Mouse (Mus musculus) neural tube, embryonic 11.5 days (tissue): ENCODE measurements at regions not wholly inside any gene's neighbourhood (a gene's known extent, or its start where the extent isn't known, plus 50 kb on each side); places are given as distances from the start of the nearest gene placed in this dataset.

Experiments used
- ATAC-seq: fragments of 200-750 bp; cut with Nextera tagmentation; 2 replicates; pipeline ENCODE4 v1.8.0; 2017; ENCODE audit warnings: moderate number of reproducible peaks, mild to moderate bottlenecking, moderate TSS enrichment, moderate library complexity; ENCODE audit not compliant: insufficient read depth, low FRiP score, low TSS enrichment
- DNase-seq: peaks from one replicate; pipeline ENCODE4 v3.0.0-alpha.2; 2015; ENCODE audit warnings: low spot score
- H3K27ac ChIP-seq: fragments of 300-500 bp; sonication (generic); 2 replicates; pipeline ENCODE4 v1.5.1; 2014; ENCODE audit warnings: low read depth, mild to moderate bottlenecking, low read length
- H3K27me3 ChIP-seq: fragments of 300-500 bp; sonication (generic); 2 replicates; pipeline ENCODE4 v1.6.1; 2014; ENCODE audit warnings: mild to moderate bottlenecking, low read length, mixed read lengths; ENCODE audit not compliant: control insufficient read depth, insufficient read depth
- H3K36me3 ChIP-seq: fragments of 300-500 bp; sonication (generic); 2 replicates; pipeline ENCODE4 v1.6.1; 2014; ENCODE audit warnings: mild to moderate bottlenecking, low read length, moderate library complexity, mixed read lengths; ENCODE audit not compliant: control insufficient read depth, insufficient read depth
- H3K4me1 ChIP-seq: fragments of 300-500 bp; sonication (generic); 2 replicates; pipeline ENCODE4 v1.6.1; 2014; ENCODE audit warnings: low read length, mixed read lengths; ENCODE audit not compliant: control insufficient read depth, insufficient read depth
- H3K4me2 ChIP-seq: fragments of 300-500 bp; sonication (generic); 2 replicates; pipeline ENCODE4 v1.6.1; 2014; ENCODE audit warnings: low read depth, mild to moderate bottlenecking, moderate library complexity
- H3K4me3 ChIP-seq: fragments of 300-500 bp; sonication (generic); 2 replicates; pipeline ENCODE4 v1.5.1; 2014; ENCODE audit warnings: low read depth, low read length
- H3K9ac ChIP-seq: fragments of 300-500 bp; sonication (generic); 2 replicates; pipeline ENCODE4 v1.6.1; 2014; ENCODE audit warnings: mild to moderate bottlenecking, low read length
- H3K9me3 ChIP-seq: fragments of 300-500 bp; sonication (generic); 2 replicates; pipeline ENCODE4 v1.6.1; 2016; ENCODE audit warnings: low read length; ENCODE audit not compliant: control insufficient read depth
- WGBS: fragments of 180-500 bp; shearing (Covaris S2); extraction: QIAGEN DNeasy Blood & Tissue Kit; methylation state at CpG from one replicate; pipeline ENCODE4 v1.1.7; 2014; 5-methylcytosine and 5-hydroxymethylcytosine counted together

DNA sequence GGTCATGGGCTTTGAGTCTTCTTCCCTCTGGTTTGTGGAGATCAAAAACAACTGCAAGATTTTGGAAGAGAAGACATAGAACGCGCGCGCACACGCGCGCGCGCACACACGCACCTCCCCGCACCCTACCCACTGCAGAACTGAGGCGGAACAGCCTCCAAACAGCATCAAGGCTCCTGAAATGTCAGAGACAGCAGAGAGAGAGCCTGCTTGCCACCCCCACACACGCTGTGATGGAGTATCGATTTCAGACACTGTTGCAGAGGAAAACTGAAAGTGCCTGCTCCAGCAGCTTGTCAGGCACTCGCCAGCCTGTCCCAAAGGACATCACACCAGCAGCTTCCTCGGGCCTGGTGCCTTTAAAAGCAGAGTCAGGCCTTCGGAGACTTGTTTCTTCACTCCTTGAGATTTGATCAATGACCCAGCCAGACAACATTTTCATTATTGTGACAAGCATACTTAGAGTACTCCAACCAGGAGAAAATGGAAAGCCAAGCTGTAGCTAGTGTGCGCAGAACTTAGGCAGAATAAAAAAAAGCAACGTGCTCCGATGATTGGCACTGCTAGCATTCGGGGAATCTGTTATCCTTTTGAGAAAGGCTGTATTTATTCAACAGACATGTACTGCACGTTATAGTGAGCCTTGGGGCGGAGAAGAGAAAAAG lies 342.9 kb upstream of the Rgma start:
- no peaks in the 10 kb centered on the region for H3K36me3 ChIP-seq
- peaks cover 2% of the 10 kb centered on the region; the same call in 1 of the 2 replicates for H3K4me1 ChIP-seq
- WGBS: 76% methylated on average over 23 of the region's 23 CpGs
- H3K9ac ChIP-seq: no peak overlapping the region
- H3K9me3 ChIP-seq: no peaks in the 10 kb centered on the region
- ATAC-seq (no peak), DNase-seq (peak; percentile 36)
- H3K4me3 ChIP-seq: no peak overlapping the region
- no peak overlapping the region for H3K27ac ChIP-seq
- no peak overlapping the region for H3K4me2 ChIP-seq
- no peaks in the 10 kb centered on the region for H3K27me3 ChIP-seq

DNA sequence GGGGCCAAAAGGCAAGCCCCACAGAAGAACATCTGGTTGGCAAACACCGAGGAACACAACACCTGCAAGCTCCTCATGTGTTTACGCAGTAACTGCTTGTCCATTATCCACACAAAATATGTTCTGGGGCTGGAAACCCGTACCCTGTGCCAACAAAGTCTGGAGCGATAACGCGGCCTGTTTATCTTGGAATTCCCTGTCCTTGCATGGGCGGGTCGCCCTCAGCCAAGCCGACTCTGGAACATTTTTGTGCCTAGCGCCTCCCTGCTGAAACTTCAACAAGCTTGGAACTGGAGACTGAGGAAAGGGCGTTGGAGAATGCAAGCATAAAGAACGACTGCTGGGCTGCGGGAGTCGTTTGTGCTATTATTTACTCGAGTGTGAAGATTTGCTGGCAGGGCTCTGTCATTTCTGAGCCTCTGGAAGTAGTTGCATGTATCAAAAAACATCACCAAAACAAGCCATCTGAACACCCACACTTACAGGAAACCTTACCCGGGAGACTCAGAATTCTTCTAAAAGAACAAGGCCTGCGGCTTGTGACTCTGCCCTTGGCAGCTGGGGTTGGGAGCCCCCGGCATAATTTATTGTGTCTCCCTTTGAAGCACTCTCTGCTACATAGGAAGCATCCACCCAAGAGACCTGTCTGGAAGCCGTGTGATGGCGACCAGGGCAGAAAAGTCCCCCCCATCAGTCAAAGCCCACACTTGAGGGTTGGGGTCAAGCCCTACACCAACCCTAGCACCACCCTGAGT lies 338.3 kb upstream of the Rgma start:
- Histone ChIP-seq H3K27me3 (no peaks in the 10 kb centered on the region), H3K9me3 (no peaks in the 10 kb centered on the region), H3K4me1 (peaks cover 2% of the 10 kb centered on the region; the same call in 1 of the 2 replicates), H3K4me3 (no peak overlapping the region), H3K9ac (no peak overlapping the region), H3K36me3 (no peaks in the 10 kb centered on the region), H3K27ac (no peak overlapping the region), H3K4me2 (no peak overlapping the region)
- DNase-seq (no peak), ATAC-seq (no peak)
- WGBS: 65% methylated on average over 20 of the region's 20 CpGs

DNA sequence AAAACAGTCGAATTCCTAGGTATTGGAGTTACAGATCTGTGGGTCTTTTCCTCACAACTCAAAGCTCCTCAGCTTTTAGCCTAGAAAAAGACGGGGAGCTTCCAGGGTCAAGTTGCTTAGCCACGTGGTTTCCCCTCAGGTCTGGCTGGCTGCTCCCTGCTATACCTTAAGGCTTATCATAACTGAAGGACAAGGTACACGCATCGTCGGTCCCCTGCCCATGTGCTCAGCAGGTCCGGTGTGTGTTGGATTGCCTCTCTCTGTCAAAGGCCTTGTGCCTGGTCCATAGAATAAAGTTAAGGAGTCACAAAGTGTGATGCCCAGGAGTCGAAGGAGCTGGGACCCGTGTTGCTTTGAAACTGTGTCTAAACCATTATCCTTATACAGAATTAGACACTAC lies 337.7 kb upstream of the Rgma start:
- Histone ChIP-seq H3K4me2 (no peak overlapping the region), H3K27me3 (no peaks in the 10 kb centered on the region), H3K9ac (no peak overlapping the region), H3K9me3 (no peaks in the 10 kb centered on the region), H3K4me3 (no peak overlapping the region), H3K27ac (no peak overlapping the region), H3K4me1 (no peaks in the 10 kb centered on the region), H3K36me3 (no peaks in the 10 kb centered on the region)
- WGBS: 94% methylated on average over 9 of the region's 9 CpGs
- DNase-seq (no peak), ATAC-seq (no peak)

DNA sequence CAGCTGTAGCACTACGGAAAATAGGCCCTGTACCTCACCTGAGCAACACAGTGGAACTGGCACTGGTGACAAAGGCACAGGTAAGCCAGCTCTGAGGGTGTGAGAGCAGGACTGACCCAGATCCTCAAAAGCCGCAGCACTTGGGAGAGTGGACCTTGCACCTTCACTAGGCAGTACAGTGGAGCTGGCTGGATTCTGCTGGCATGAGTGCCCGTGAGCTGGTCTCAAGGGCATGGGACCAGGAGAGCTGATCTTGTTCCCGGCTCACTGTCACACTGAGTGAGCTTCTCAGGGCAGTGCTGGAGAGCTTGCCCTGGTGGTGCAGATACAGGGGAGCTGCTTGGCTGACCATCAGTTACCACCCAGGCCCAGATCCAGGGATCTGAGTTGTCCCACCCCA lies 335.4 kb upstream of the Rgma start:
- 90% methylated on average over 4 of the region's 4 CpGs for WGBS
- Histone ChIP-seq H3K4me3 (no peak overlapping the region), H3K27me3 (no peaks in the 10 kb centered on the region), H3K4me2 (no peak overlapping the region), H3K9me3 (no peaks in the 10 kb centered on the region), H3K9ac (no peak overlapping the region), H3K27ac (no peak overlapping the region), H3K4me1 (no peaks in the 10 kb centered on the region), H3K36me3 (no peaks in the 10 kb centered on the region)
- ATAC-seq (no peak), DNase-seq (no peak)

DNA sequence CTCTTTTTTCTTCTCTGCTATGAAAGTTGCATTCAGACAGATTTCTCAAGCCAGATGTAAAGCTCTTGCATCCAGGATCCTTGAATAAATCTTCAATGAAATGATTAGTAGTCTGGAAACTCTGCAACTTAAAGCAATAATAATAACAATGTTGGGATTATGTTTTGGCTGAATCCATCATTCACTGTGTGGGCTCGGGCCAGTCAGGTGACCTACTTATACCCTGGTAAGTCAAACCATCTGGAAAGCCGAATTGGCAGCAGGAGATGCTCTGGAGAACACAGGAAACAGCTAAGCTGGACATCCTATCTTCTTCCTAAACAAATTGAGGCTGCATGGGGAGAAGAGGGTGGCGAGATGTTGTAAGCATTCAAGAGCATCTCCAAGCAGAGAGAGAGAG lies 331.0 kb upstream of the Rgma start:
- Histone ChIP-seq H3K4me1 (no peaks in the 10 kb centered on the region), H3K4me2 (no peak overlapping the region), H3K9me3 (no peaks in the 10 kb centered on the region), H3K27ac (no peak overlapping the region), H3K27me3 (no peaks in the 10 kb centered on the region), H3K4me3 (no peak overlapping the region), H3K9ac (no peak overlapping the region), H3K36me3 (no peaks in the 10 kb centered on the region)
- no peak for ATAC-seq
- DNase-seq: no peak
- 73% methylated on average over 3 of the region's 3 CpGs for WGBS

DNA sequence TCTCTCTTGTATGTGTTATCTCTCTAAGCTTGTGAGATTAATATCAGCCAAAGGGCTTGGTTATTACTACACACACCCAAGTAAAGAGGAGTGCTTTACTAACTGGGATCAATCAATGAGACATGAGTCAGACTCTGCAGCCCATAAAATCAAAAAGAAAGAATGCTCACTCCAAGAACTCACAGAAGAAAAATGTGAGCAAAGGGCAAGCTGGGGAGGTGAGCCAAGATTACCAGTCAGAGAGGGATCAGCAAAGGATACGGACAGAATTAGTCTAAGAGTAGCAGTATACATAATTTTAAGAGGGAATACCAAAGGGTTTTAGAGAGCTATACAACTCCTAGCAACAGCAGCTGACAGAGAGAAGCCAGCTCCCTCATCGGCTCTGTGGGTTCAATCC lies 319.4 kb upstream of the Rgma start:
- Histone ChIP-seq H3K36me3 (no peaks in the 10 kb centered on the region), H3K4me3 (no peak overlapping the region), H3K4me2 (no peak overlapping the region), H3K27ac (no peak overlapping the region), H3K4me1 (no peaks in the 10 kb centered on the region), H3K27me3 (no peaks in the 10 kb centered on the region), H3K9ac (no peak overlapping the region), H3K9me3 (no peaks in the 10 kb centered on the region)
- no peak for ATAC-seq
- 88% methylated on average over 2 of the region's 2 CpGs for WGBS
- no peak for DNase-seq

DNA sequence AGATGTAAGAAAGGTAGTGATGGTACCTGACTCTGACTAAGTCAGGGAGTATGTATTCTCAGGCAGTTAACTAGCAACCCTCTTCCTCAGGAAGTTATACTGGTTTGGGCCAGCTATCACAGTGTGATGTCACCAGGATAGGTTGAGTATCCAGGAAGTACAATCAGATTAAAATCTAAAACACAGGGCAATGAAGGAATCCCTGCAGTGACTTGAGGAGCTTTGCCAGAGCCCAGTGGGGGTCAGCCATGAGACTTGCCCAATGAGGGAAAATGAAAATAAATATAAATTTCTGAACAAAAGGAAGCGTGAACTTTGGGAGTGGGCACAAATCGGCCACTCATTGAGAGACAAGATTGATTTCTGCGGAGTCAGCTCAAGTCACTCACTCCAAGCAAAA lies 311.8 kb upstream of the Rgma start:
- no peak overlapping the region for H3K4me3 ChIP-seq
- H3K36me3 ChIP-seq: no peaks in the 10 kb centered on the region
- ATAC-seq: no peak
- H3K9ac ChIP-seq: no peak overlapping the region
- no peaks in the 10 kb centered on the region for H3K4me1 ChIP-seq
- no peaks in the 10 kb centered on the region for H3K27me3 ChIP-seq
- 87% methylated on average over 3 of the region's 3 CpGs for WGBS
- H3K9me3 ChIP-seq: no peaks in the 10 kb centered on the region
- no peak overlapping the region for H3K4me2 ChIP-seq
- DNase-seq: no peak
- no peak overlapping the region for H3K27ac ChIP-seq

DNA sequence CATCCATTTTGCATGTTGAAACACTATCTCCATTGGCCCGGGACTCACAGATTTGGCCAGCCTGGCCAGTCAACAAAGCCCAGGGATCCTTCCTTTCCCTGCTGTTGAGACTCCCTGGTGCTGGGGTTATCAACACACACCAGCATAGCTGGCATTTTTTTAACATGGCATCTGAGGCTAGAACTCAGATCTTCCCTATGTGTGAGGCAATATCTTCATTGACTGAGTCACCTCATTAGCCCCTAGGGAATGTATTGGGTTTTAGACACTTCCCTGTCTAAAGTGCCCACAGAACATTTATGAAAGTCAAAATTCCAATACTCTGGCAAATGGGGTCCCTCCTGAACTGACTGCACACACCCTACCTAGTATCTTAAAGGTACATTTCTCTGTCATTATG lies 306.8 kb upstream of the Rgma start:
- Histone ChIP-seq H3K36me3 (no peaks in the 10 kb centered on the region), H3K9me3 (no peaks in the 10 kb centered on the region), H3K4me3 (no peak overlapping the region), H3K9ac (no peak overlapping the region), H3K27ac (no peak overlapping the region), H3K4me1 (no peaks in the 10 kb centered on the region), H3K27me3 (no peaks in the 10 kb centered on the region), H3K4me2 (no peak overlapping the region)
- 100% methylated on average over 1 of the region's 1 CpGs for WGBS
- no peak for DNase-seq
- no peak for ATAC-seq

DNA sequence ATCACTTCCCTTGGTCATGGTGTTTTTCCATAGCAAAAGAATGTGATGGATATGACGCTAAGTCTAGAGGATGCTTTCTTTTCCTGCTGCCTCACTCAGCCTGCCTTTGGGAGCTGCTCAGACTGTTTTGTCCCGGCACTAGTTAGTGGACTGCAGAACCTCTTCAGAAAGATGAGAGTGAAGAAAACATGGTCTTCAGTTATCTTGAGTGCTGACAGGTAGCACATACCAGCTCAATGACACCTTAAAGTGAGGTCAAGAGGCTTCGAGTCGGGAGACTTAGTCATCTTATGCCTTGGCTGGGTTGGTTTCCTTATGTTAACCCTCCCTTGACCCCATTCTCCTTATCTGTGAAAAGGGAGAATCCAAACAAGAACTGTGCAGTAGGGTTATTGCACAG lies 306.0 kb upstream of the Rgma start:
- H3K36me3 ChIP-seq: no peaks in the 10 kb centered on the region
- no peak overlapping the region for H3K9ac ChIP-seq
- H3K27me3 ChIP-seq: no peaks in the 10 kb centered on the region
- no peak overlapping the region for H3K27ac ChIP-seq
- H3K9me3 ChIP-seq: no peaks in the 10 kb centered on the region
- H3K4me1 ChIP-seq: no peaks in the 10 kb centered on the region
- no peak for ATAC-seq
- H3K4me3 ChIP-seq: no peak overlapping the region
- H3K4me2 ChIP-seq: no peak overlapping the region
- WGBS: 90% methylated on average over 4 of the region's 4 CpGs
- no peak for DNase-seq
